Mouse (Mus musculus): Measurements from ENCODE around the gene Polr3e.

The Polr3e gene

DNA sequence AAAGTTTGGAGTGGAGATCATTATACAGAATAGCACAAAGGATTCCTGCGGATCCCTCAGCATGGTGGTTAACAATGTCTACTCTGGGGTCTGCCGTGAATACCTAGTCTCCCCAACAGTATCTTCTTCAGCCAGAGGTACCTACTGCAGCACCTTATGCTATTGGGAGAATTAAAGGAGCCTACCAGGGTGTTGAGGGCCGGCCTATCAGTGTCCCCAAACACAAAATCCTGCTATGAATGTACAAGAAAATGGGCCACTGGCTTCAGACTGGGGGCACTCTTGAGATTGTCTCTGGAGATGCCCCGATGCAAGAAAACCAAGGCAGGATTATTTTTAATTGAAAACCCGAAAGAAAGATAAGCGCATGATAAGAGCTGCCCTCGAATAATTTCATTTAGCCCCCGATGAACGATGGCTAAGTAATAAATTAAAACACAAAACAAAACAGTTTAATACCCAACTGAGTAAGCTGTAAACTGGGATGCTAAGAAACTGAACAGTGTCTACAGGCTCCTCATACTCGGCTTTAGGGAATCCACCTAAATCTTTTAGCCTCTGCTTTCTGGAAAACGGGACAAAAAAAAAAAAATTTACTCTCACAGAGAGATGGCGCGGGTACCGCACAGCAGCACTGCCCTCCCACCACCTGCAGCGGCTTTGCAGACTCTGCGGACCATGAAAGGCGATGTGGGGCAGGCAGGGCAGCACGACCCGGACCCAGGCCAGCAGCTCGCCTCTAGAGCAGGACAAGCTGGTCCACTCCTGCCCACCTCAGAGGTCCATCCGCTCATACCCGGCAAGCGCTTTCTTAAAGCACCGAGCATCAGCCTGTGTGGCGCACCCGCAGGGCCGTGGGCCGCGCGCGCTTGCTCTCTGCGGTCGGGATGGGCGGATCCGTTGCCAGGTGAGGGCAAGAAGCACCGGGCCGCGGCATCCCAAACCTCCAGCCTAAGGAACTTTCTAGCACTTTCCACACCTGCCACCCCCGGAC is 63.7 kb downstream of the Polr3e start:
- peak; percentile 95 for DNase-seq

GRCm38 (mm10) chr7:120982200-120982841 is 64.8 kb downstream of the Polr3e start, which contains the start of the genes Cdr2 and Mfsd13b:
TSS of gene Cdr2 (minus strand) at chr7:120982312.
TSS of gene Mfsd13b (plus strand) at chr7:120982509.
- DNase-seq = peak; percentile 100

- no peak for DNase-seq
Observed at GRCm38 (mm10) chr7:120982968-120983367, 65.4 kb downstream of the Polr3e start.

DNA sequence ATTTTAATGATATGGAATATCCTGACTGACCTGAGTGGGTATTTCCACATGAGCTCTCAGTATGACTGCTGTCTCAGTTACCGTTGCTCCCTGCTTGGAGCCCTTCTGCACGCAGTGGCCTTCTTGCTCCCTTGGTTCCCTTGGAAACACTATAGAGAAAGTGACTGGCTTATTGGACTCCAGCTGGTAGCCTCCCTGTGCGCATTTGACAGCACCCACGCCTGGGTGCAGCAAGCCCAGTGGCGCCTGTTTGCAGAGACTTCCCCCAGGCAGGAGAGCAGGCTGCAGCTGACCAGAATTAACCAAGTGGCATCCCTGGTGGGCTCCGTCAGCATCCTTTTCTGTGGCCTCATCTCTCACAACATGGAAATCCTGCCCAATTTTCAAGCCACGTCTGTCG is 73.6 kb downstream of the Polr3e start:
- DNase-seq = no peak
